Mouse (Mus musculus) kidney, postnatal 0 days (tissue): Measurements from ENCODE around the gene Diras2. TPM values are rescaled to one million over a fixed set of nuclear protein-coding genes. Genes with fewer than 3 reads are reported as not detected.

ENCODE experiments used
- ATAC-seq: fragments of 200-750 bp; cut with Nextera tagmentation; replicated peaks from 2 replicates; pipeline ENCODE4 v1.8.0; 2017; ENCODE audit warnings: low read depth, moderate number of reproducible peaks, moderate TSS enrichment, moderate library complexity; ENCODE audit not compliant: low FRiP score
- DNase-seq: peaks from one replicate; pipeline ENCODE4 v3.0.0-alpha.2; 2016; ENCODE audit warnings: low spot score
- H3K27ac ChIP-seq: fragments of 300-500 bp; sonication (generic); 2 replicates; pipeline ENCODE4 v1.5.1; 2014; ENCODE audit warnings: mild to moderate bottlenecking
- H3K27me3 ChIP-seq: fragments of 300-500 bp; sonication (generic); 2 replicates; pipeline ENCODE4 v1.6.1; 2014; ENCODE audit warnings: low read length, mixed read lengths; ENCODE audit not compliant: insufficient read depth
- H3K36me3 ChIP-seq: fragments of 300-500 bp; sonication (generic); 2 replicates; pipeline ENCODE4 v1.6.1; 2014; ENCODE audit warnings: low read length, mixed read lengths; ENCODE audit not compliant: insufficient read depth
- H3K4me1 ChIP-seq: fragments of 300-500 bp; sonication (generic); replicated peaks from 2 replicates; pipeline ENCODE4 v1.6.1; 2014; ENCODE audit warnings: antibody characterized with exemption, low read length, mixed read lengths; ENCODE audit not compliant: insufficient read depth
- H3K4me2 ChIP-seq: fragments of 300-500 bp; sonication (generic); 2 replicates; pipeline ENCODE4 v1.6.1; 2014; ENCODE audit warnings: mild to moderate bottlenecking, low read length, moderate library complexity, mixed read lengths
- H3K4me3 ChIP-seq: fragments of 300-500 bp; sonication (generic); replicated peaks from 2 replicates; pipeline ENCODE4 v1.5.1; 2014; ENCODE audit warnings: low read depth, low read length
- H3K9ac ChIP-seq: fragments of 300-500 bp; sonication (generic); 2 replicates; pipeline ENCODE4 v1.6.1; 2014; ENCODE audit warnings: low read depth, low read length
- H3K9me3 ChIP-seq: fragments of 300-500 bp; sonication (generic); replicated peaks from 2 replicates; pipeline ENCODE4 v1.6.1; 2016; ENCODE audit warnings: low read length, inconsistent platforms, mixed read lengths
- CTCF ChIP-seq: IDR thresholded peaks from 2 replicates; pipeline ENCODE4 v1.5.1; 2016; ENCODE audit warnings: antibody characterized with exemption, low read depth, mild to moderate bottlenecking, moderate library complexity
- WGBS: fragments of 180-500 bp; shearing (Covaris S2); extraction: QIAGEN DNeasy Blood & Tissue Kit; methylation state at CpG from one replicate; pipeline ENCODE4 v1.1.7; 2014; 5-methylcytosine and 5-hydroxymethylcytosine counted together
- polyA plus RNA-seq: library from polyadenylated mRNA; unstranded; fragments of >200 nt; fragmentation: Nextera tagmentation; extraction: Ambion mirVana; gene quantifications from 2 replicates; pipeline ENCODE4 v1.2.1, GENCODE M21; 2015

Gene Diras2
- polyA plus RNA-seq, 1 experiment from 2014 or later = 0.04 TPM

GRCm38 (mm10) chr13:52524313-52524712 is 6.8 kb downstream of the Diras2 start:
- Histone ChIP-seq H3K27me3 (peaks cover 5% of the 10 kb centered on the region), H3K9ac (no peak overlapping the region), H3K4me2 (no peak overlapping the region), H3K27ac (no peak overlapping the region), H3K9me3 (no peaks in the 10 kb centered on the region), H3K36me3 (no peaks in the 10 kb centered on the region), H3K4me3 (no peak overlapping the region), H3K4me1 (no peaks in the 10 kb centered on the region)
- DNase-seq (no peak), ATAC-seq (no peak)
- 73% methylated on average over 11 of the region's 11 CpGs for WGBS
- no peak for TF ChIP-seq CTCF

DNA sequence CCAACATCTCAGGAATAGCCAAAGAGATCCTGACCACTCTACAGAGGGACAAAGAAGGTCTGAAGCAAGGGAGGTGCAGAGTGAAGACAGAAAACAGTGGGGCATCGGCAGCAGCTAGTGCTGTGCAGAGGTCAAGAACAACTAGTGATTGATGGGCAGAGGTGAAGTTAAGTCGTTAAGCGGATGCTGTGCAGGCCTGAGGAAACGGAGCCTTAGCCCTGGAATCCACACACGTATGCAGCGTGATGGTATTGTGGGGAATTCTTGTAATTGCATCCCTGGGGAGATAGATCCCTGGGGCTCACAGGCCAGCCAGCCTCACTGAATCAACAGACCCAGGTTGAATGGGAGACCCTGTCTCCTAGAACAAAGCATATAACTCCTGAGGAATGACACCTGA is 9.9 kb downstream of the Diras2 start:
- 23% methylated on average over 6 of the region's 6 CpGs for whole genome bisulfite sequencing
- H3K4me3 ChIP-seq = no peak overlapping the region
- H3K4me1 ChIP-seq = no peaks in the 10 kb centered on the region
- no peak overlapping the region for H3K27ac ChIP-seq
- ATAC-seq (no peak), DNase-seq (no peak)
- H3K36me3 ChIP-seq = no peaks in the 10 kb centered on the region
- TF ChIP-seq CTCF = no peak
- H3K4me2 ChIP-seq = no peak overlapping the region
- H3K9me3 ChIP-seq = no peaks in the 10 kb centered on the region
- no peak overlapping the region for H3K9ac ChIP-seq
- H3K27me3 ChIP-seq = no peaks in the 10 kb centered on the region

DNA sequence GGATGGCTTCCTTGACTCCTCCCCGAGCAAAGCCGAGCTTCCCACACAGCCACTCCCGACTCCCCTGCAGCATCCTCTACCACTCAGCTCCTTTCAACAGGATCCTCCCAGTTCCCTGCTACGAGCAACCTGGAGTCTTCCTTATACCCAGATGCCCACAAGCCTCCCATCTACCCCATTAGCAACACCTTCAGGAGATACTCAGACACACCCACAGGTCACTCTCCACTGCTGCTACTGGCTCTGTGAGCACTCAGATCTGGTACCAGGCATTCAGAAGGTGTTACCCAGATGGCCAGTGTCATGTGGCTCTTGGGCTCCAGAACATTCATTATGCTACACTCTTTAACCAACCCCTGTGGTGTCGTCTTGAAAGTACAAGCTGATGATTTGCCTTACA is 11.7 kb downstream of the Diras2 start:
- DNase-seq (no peak), ATAC-seq (no peak)
- H3K4me3 ChIP-seq = no peak overlapping the region
- H3K27ac ChIP-seq = no peak overlapping the region
- no peaks in the 10 kb centered on the region for H3K9me3 ChIP-seq
- WGBS = 54% methylated on average over 5 of the region's 5 CpGs
- no peak overlapping the region for H3K9ac ChIP-seq
- H3K36me3 ChIP-seq = no peaks in the 10 kb centered on the region
- no peaks in the 10 kb centered on the region for H3K4me1 ChIP-seq
- TF ChIP-seq CTCF = no peak
- no peaks in the 10 kb centered on the region for H3K27me3 ChIP-seq
- no peak overlapping the region for H3K4me2 ChIP-seq

GRCm38 (mm10) chr13:52518377-52518776 is 12.7 kb downstream of the Diras2 start:
- Histone ChIP-seq H3K9me3 (no peaks in the 10 kb centered on the region), H3K4me3 (no peak overlapping the region), H3K27ac (no peak overlapping the region), H3K4me2 (no peak overlapping the region), H3K4me1 (no peaks in the 10 kb centered on the region), H3K27me3 (no peaks in the 10 kb centered on the region), H3K36me3 (no peaks in the 10 kb centered on the region), H3K9ac (no peak overlapping the region)
- no peak for ATAC-seq
- TF ChIP-seq CTCF = no peak
- 89% methylated on average over 4 of the region's 4 CpGs for WGBS
- DNase-seq = peak; percentile 41

DNA sequence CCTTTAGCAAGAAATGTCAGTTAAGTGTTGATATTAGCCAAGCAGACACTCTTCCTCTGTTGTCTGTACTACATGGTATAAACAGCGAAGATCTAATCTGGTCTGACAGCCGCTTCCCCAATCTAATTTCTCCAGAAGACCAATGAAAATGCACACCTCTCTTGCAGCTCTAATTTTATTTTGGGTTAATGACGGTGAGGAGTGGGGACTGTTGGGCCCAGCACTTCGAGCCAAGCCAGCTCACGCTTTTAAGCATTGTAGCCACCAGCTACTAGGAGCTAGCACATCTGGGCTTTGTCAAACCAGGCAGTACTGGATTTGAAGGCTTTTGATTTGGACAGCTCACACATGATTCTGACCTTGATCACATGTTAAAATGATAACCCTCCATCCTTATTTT is 14.1 kb downstream of the Diras2 start:
- Histone ChIP-seq H3K4me2 (no peak overlapping the region), H3K27me3 (no peaks in the 10 kb centered on the region), H3K4me1 (no peaks in the 10 kb centered on the region), H3K27ac (no peak overlapping the region), H3K4me3 (no peak overlapping the region), H3K9ac (no peak overlapping the region), H3K36me3 (no peaks in the 10 kb centered on the region), H3K9me3 (no peaks in the 10 kb centered on the region)
- ATAC-seq = no peak
- no peak for TF ChIP-seq CTCF
- 80% methylated on average over 5 of the region's 5 CpGs for WGBS
- no peak for DNase-seq

GRCm38 (mm10) chr13:52516561-52516960 is 14.5 kb downstream of the Diras2 start:
- Histone ChIP-seq H3K27ac (no peak overlapping the region), H3K9ac (no peak overlapping the region), H3K36me3 (no peaks in the 10 kb centered on the region), H3K9me3 (no peaks in the 10 kb centered on the region), H3K4me2 (no peak overlapping the region), H3K27me3 (no peaks in the 10 kb centered on the region), H3K4me3 (no peak overlapping the region), H3K4me1 (no peaks in the 10 kb centered on the region)
- 88% methylated on average over 4 of the region's 4 CpGs for WGBS
- DNase-seq (no peak), ATAC-seq (no peak)
- TF ChIP-seq CTCF = no peak

DNA sequence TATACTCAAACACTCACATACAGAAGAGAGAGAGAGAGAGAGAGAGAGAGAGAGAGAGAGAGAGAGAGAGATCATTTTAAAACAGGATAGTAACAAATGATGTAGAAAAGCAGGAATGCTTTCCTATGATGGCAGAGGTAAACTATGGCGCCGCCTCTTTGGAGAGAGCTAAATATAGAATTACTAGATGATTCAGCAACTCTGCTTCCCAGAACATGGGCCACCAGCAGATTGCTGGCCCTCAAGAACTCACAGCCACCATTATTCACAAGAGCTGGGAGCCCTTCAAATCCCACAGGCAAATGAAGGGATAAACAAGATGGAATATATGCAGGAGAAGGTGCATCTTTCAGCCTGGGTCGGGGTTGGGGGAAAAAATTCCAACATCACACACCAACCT is 15.0 kb downstream of the Diras2 start:
- no peak for ATAC-seq
- WGBS = 88% methylated on average over 3 of the region's 3 CpGs

More for the DNA sequence above, 15.0 kb downstream of the Diras2 start:
- no peaks in the 10 kb centered on the region for H3K27me3 ChIP-seq
- no peaks in the 10 kb centered on the region for H3K4me1 ChIP-seq
- no peak for DNase-seq
- H3K36me3 ChIP-seq = no peaks in the 10 kb centered on the region
- H3K4me2 ChIP-seq = no peak overlapping the region
- no peak overlapping the region for H3K27ac ChIP-seq
- H3K4me3 ChIP-seq = no peak overlapping the region
- TF ChIP-seq CTCF = no peak
- H3K9me3 ChIP-seq = no peaks in the 10 kb centered on the region
- no peak overlapping the region for H3K9ac ChIP-seq
